Mouse (Mus musculus): ENCODE results near the gene Gm49369.
"Not testable (repeated sequence)": the region's sequence is repeated elsewhere in the genome, so short reads cannot be mapped to it uniquely, and the experiment has no call there.

The Gm49369 gene

GRCm38 (mm10) chr7:142382567-142382966 is at the start of gene Gm49369:
Gene Gm49369, minus strand, starts transcription at chr7:142382667.
- no peak for DNase-seq (ENCODE audit: low spot score)

GRCm38 (mm10) chr7:142431106-142431505 is 48.6 kb upstream of the Gm49369 start:
- no peak for DNase-seq (ENCODE audit: low spot score)

GRCm38 (mm10) chr7:142430160-142430678 is 47.8 kb upstream of the Gm49369 start:
- no peak for DNase-seq (ENCODE audit: low spot score)

DNA sequence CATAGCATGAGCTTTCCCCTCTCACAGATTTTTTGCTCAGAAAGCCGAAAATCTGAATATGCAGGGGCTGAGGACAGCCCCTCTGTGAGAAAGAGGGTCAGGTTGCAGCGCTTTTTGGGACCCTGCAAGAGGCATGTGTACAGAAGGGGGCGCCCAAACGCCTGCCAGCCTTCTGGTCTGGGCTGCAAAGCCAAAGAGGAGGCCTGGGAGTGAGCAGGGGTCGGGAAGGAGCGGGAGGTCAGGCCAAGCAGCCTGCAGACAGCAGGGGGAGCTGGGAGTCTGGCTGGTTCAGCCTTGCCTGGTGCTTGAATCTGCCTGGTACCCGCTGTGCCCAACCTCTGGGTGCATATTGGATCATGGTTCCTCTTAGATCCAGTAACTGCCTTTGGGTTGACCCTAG is 45.7 kb upstream of the Gm49369 start:
- no peak for DNase-seq (ENCODE audit: low spot score)

DNA sequence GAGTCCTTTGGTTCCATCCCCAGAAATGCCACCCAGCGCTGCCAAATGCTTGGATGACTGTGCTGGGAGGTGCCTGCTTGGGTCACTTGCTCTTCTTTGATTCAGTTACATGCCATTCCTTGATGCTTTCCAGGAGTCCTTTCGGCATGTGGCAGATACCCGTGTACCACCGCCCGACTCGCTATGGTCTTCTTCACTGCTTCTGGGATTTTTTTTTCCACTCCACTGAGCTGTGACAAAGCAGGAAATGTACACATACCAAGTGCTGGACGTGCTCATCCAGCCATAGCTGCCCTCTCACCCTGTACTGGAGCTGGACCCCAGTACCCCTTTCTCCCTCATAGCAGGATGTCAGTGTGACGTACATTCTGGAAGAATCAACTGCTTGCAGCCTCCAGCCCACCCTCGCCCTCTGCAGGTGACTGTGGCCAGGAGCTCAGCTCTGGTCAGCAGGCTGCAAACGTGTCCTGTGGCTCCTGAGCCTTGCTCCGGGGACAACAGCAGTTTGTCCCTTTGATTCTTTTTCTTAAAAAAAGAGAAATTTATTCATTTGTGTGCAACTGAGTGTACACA is 43.3 kb upstream of the Gm49369 start:
- DNase-seq (ENCODE audit: low spot score), result no peak

DNA sequence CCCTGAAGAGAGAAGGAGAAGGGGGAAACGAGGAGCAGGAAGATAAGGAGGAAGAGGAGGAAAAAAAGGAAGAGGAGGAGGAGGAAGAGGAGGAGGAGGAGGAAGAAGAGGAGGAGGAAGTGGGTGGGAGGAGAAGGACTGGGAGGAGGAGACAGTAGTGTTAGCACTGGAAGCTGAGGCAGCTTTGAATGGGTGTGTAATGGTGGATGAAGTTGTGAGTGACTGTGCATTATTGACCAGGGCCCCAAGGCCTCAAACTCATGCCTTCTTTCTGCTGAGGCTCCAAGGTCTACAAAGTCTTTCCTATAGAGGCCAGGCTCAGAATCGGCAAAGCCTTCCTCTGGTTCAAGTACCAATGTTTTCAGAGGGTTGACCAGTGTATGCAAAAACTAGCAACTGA is 39.4 kb upstream of the Gm49369 start:
- DNase-seq (ENCODE audit: low spot score), result no peak

GRCm38 (mm10) chr7:142419887-142420286 is 37.4 kb upstream of the Gm49369 start:
- no peak for DNase-seq (ENCODE audit: low spot score)

GRCm38 (mm10) chr7:142418679-142419078 is 36.2 kb upstream of the Gm49369 start:
- DNase-seq (ENCODE audit: low spot score), result no peak

- no peak for DNase-seq (ENCODE audit: low spot score)
These were observed 35.6 kb upstream of the Gm49369 start for GRCm38 (mm10) chr7:142418027-142418426.

DNA sequence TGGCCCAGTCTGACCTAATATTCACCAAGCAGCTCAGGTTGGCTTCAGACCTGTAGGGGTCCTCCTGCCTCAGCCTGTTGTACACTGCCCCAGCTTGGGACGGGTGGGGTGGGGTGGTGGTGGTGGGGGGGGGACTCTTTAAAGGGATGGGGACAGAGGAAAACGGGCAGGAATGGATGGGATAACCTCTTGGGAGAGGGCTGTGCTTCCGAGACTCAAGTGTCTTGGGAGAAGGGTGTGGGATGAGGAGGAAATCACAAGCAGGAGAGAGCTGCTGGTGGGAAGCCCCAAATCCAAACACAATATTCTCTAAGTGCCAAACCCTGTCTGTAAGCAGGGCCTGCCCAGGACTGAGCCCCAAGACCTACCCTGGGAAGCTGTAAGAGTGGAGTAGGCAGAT is 33.8 kb upstream of the Gm49369 start:
- DNase-seq (ENCODE audit: low spot score), result no peak

DNA sequence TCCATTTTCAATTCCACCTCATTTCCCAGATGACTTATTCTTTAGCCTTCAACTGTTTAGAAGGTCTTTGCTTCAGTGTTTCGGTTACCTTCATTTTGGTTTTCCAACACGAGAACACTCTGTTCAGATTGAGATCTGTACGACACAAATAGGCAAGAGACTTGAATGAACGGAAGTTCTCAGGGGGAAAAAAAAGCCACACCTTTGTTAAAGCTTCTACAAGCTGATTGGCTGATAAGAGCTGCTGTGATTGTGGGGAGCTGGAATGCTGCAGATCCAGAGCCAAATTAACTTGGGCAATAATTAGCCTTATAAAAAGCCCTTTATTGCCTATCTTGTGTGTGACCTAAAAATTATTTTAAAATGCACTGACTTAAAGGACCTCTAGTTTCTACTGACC is 32.8 kb upstream of the Gm49369 start:
- no peak for DNase-seq (ENCODE audit: low spot score)

GRCm38 (mm10) chr7:142413285-142413684 is 30.8 kb upstream of the Gm49369 start:
- DNase-seq (ENCODE audit: low spot score), result no peak

- DNase-seq (ENCODE audit: low spot score), result no peak
These were observed 27.1 kb upstream of the Gm49369 start for GRCm38 (mm10) chr7:142409603-142410002.

DNA sequence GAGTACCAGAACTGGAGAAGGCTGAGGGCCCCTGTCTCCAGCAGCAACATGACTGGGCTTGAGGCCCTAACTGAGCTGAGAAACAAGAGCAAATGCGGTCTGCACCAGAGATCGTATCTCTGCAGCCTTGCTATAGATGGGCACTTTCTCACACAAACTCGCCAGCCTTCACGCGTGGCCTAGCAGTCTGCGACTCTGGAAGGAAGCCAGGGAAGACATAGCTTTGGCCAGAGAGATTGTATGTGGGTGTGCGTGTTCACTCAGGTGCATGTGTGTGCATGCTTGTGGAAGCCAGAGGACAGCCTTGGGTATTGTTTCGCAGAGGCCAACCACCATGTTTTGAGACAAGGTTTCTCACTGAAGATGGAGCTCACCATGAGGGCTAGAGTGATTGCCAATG is 26.2 kb upstream of the Gm49369 start:
- DNase-seq (ENCODE audit: low spot score), result no peak

GRCm38 (mm10) chr7:142407935-142408334 is 25.5 kb upstream of the Gm49369 start:
- DNase-seq (ENCODE audit: low spot score), result no peak

DNA sequence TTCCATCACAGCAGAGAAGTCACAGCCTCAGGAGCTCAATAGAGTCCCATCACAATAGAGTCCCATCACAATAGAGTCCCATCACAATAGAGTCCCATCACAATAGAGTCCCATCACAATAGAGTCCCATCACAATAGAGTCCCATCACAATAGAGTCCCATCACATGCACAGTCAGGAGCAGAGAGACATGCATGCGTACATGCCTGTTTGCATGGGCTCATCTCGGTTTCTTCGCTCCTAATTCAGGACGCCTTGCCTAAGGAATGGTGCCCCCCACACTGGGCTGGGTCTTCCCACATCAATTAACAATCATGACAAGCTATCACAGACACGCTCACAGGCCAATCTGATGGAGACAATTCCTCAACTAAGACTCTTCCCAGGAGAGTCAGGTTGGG is 22.7 kb upstream of the Gm49369 start:
- DNase-seq (ENCODE audit: low spot score), result not testable (repeated sequence)

DNA sequence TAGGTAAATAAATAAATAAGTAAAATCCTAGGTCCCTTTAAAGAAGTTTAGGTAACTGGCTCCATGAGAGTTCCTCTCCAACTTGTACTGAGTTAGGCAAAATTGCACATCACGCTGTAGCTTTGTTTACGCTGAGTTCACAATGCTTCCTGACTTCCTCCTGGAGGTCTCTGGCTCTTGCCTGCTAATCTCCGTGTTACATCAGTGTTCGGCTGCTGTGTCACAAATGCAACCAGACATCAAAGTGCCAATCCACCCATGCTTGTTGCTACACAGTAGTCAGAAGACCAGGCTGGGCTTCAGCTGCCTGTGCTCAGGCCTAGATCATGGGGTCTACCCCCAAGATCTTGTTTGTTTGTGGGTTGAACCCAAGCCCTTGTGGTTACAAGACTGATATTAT is 21.1 kb upstream of the Gm49369 start:
- DNase-seq (ENCODE audit: low spot score), result no peak

- no peak for DNase-seq (ENCODE audit: low spot score)
These were observed 18.3 kb upstream of the Gm49369 start for GRCm38 (mm10) chr7:142400750-142401142.

- no peak for DNase-seq (ENCODE audit: low spot score)
These were observed 17.8 kb upstream of the Gm49369 start for GRCm38 (mm10) chr7:142400112-142400749.

- DNase-seq (ENCODE audit: low spot score), result no peak
These were observed 16.8 kb upstream of the Gm49369 start for GRCm38 (mm10) chr7:142399250-142399649.

DNA sequence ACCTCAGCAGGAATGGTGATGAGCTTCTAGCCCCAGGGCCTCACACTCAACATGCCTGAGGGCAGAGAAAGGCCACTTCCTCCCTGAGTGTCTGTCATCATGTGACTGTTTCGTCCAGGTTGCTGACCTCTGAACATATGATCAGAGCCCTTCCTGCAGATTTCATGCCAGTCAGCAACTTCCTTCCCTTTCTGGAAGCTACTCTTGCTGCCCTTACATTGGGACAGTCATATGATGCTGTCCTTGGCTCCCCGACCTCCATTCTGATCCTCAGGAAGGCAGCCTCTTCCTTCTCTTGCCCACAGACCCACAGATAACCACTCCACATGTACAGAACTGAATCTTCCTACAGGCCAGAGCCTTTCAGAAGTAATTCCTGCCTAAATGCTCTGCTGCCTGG is 15.6 kb upstream of the Gm49369 start:
- DNase-seq (ENCODE audit: low spot score), result no peak

DNA sequence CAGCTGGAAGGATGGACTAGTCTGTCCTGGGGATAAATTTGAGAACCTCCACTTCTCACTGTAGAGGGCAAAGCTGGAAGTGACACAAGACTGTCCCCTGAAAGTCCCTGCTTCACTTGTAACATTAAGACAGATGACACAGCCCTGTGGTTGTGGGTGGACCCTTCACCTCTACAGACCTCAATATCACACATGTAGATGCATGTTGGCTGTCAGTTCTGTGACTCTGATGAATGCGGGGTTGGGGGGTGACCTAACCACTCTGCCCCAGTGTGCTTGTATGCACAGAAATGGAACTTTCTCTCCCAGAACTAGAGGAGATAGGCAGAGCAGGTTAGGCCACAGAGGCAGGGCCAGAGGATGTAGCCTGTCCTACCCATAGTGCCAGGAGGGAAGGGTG is 14.1 kb upstream of the Gm49369 start:
- DNase-seq (ENCODE audit: low spot score), result no peak

- DNase-seq (ENCODE audit: low spot score), result no peak
These were observed 13.0 kb upstream of the Gm49369 start for GRCm38 (mm10) chr7:142395472-142395871.

Measured in ovary, postnatal 14 days (tissue).